Mouse (Mus musculus) heart, embryonic 10.5 days (tissue): ENCODE measurements around the gene Proser2. TPM values are rescaled to one million over a fixed set of nuclear protein-coding genes. Genes with fewer than 3 reads are reported as not detected.

Experiments
- DNase-seq: peaks from one replicate; pipeline ENCODE4 v3.0.0-alpha.2; 2017; ENCODE audit warnings: low spot score
- H3K27ac ChIP-seq: fragments of 300-500 bp; sonication (generic); 2 replicates; pipeline ENCODE4 v1.5.1; 2016; ENCODE audit warnings: mild to moderate bottlenecking
- H3K27me3 ChIP-seq: fragments of 300-500 bp; sonication (generic); 2 replicates; pipeline ENCODE4 v1.6.1; 2016; ENCODE audit warnings: mild to moderate bottlenecking; ENCODE audit not compliant: poor library complexity, insufficient read depth, severe bottlenecking
- H3K36me3 ChIP-seq: fragments of 300-500 bp; sonication (generic); 2 replicates; pipeline ENCODE4 v1.6.1; 2016; ENCODE audit warnings: mild to moderate bottlenecking, moderate library complexity
- H3K4me1 ChIP-seq: fragments of 300-500 bp; sonication (generic); 2 replicates; pipeline ENCODE4 v1.6.1; 2016; ENCODE audit warnings: mild to moderate bottlenecking
- H3K4me3 ChIP-seq: fragments of 300-500 bp; sonication (generic); 2 replicates; pipeline ENCODE4 v1.5.1; 2016; ENCODE audit warnings: mild to moderate bottlenecking, moderate library complexity
- H3K9me3 ChIP-seq: fragments of 300-500 bp; sonication (generic); 2 replicates; pipeline ENCODE4 v1.6.1; 2016; ENCODE audit warnings: mild to moderate bottlenecking, moderate library complexity
- WGBS: fragments of 180-500 bp; shearing (Covaris S2); methylation state at CpG from one replicate; pipeline ENCODE4 v1.1.7; 2016; 5-methylcytosine and 5-hydroxymethylcytosine counted together
- polyA plus RNA-seq: library from polyadenylated mRNA; unstranded; fragments of >200 nt; fragmentation: Nextera tagmentation; extraction: Ambion mirVana; gene quantifications from 2 replicates; pipeline ENCODE4 v1.2.1, GENCODE M21; 2016

Proser2 gene
- polyA plus RNA-seq, 1 experiment from 2014 or later = 11.0 TPM

DNA sequence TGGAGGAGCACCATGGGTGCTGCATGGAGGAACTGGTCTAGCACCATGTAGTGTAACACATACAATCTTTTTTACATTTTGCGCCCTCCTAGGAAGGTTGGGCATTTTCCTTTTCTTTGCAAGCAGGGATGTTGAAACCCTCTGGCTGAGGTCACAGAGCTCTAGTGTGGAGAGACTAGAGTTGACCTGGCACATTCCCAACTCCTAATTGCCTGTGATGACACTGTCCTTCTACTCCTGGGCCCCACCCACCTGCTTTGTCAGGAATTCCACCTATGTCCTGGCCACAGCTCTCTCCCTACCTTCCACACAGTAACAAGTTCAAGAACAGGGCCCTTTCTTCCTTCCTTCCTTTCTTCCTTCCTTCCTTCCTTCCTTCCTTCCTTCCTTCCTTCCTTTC, 46.3 kb downstream of the Proser2 start:
- H3K27me3 ChIP-seq = peaks cover 17% of the 10 kb centered on the region
- no peak for DNase-seq

DNA sequence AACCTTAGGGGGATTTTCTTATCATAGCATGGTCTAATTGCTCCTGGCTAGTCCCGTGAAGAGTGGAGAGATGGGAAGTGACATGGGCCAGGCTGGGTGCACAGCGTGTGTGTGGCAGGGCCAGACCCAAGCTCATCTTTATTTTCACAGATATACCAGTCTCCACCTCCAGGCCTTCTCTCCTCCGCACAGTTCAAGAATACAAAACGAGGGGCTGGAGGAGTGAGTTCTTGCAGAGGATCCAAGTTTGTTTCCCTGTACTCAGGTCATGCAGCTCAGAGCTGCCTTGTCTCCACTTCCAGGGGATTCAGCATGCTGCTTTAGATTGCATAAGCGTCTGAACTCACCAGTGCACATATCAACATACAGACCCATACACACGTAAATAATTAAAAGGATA, 47.4 kb downstream of the Proser2 start:
- H3K4me3 ChIP-seq = no peak overlapping the region
- H3K4me1 ChIP-seq = peaks cover 25% of the 10 kb centered on the region
- no peaks in the 10 kb centered on the region for H3K36me3 ChIP-seq
- peaks cover 22% of the 10 kb centered on the region for H3K27me3 ChIP-seq
- no peaks in the 10 kb centered on the region for H3K9me3 ChIP-seq
- no peak overlapping the region for H3K27ac ChIP-seq
- DNase-seq = no peak
- 69% methylated on average over 6 of the region's 6 CpGs for WGBS

More for the DNA sequence above, 46.3 kb downstream of the Proser2 start:
- Histone ChIP-seq H3K36me3 (no peaks in the 10 kb centered on the region), H3K27ac (no peak overlapping the region), H3K4me3 (no peak overlapping the region), H3K4me1 (peaks cover 21% of the 10 kb centered on the region), H3K9me3 (no peaks in the 10 kb centered on the region)
- WGBS = 91% methylated on average over 1 of the region's 1 CpGs

DNA sequence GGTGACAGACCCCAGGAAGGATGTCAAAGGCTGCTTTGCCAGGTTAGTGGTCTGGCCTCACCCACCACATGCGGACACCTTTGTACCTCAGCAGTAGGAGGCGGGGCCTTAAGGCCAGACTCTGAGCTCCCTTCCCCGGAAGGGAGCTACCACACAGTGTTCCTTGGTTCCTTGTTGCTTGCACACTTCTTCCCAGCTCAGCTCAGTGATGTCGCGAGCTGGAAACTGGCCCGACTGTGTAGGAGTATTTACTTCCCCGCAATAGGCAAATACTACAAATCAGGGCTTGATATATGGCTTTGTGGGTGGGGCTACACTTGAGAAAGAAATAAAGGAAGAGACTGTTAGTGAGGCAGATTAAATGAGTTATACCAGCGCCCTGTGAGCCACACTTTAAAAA, 48.9 kb downstream of the Proser2 start:
- WGBS = 57% methylated on average over 8 of the region's 8 CpGs
- Histone ChIP-seq H3K27me3 (peaks cover 14% of the 10 kb centered on the region), H3K36me3 (no peaks in the 10 kb centered on the region), H3K27ac (no peak overlapping the region), H3K4me1 (peaks cover 18% of the 10 kb centered on the region), H3K9me3 (no peaks in the 10 kb centered on the region), H3K4me3 (no peak overlapping the region)
- no peak for DNase-seq

DNA sequence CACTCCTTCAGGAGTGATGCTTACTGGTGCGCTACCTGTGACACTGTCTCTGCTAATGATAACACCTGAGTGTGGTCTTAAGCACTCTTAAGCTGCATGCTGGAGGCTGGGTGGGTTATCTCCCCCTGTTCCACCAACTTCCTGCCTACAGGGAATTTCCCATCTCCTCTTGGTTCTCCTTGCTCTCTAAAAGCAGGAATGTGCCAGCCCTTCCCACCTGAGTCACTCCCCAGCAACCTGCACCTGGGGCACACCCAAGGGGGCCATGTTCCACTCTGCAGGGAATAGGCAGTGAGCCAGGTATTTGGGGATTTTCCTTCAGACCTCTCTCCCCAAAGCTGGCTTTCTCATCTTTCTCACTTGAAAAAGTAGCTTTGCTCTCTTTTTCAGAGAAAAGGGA, 50.0 kb downstream of the Proser2 start:
- Histone ChIP-seq H3K9me3 (no peaks in the 10 kb centered on the region), H3K36me3 (no peaks in the 10 kb centered on the region), H3K27me3 (peaks cover 14% of the 10 kb centered on the region), H3K4me3 (no peak overlapping the region), H3K27ac (no peak overlapping the region), H3K4me1 (peaks cover 18% of the 10 kb centered on the region)
- DNase-seq = no peak
- 86% methylated on average over 1 of the region's 1 CpGs for WGBS

DNA sequence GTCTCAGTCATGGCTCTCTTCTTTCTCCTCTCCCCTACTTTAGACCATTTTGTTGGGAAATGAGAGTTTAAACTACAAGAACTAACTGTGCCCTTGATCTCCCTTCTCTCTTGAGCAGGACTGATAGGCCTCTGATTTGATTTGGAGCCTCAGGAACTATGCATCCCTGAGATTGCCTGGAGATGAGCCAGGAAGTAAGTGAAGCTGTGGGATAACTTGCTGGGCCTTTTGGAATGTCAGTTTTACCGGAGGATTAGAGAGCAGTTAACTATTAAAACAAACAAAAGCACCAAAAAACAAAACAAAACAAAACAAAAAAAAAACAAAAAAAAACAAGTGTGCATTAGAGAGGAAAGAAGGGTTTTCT, 54.5 kb downstream of the Proser2 start:
- 58% methylated on average over 1 of the region's 1 CpGs for WGBS
- Histone ChIP-seq H3K4me1 (peaks cover 38% of the 10 kb centered on the region), H3K27ac (peak overlapping the region; percentile 73), H3K27me3 (peaks cover 14% of the 10 kb centered on the region), H3K9me3 (no peaks in the 10 kb centered on the region), H3K36me3 (no peaks in the 10 kb centered on the region), H3K4me3 (no peak overlapping the region)
- DNase-seq = no peak

DNA sequence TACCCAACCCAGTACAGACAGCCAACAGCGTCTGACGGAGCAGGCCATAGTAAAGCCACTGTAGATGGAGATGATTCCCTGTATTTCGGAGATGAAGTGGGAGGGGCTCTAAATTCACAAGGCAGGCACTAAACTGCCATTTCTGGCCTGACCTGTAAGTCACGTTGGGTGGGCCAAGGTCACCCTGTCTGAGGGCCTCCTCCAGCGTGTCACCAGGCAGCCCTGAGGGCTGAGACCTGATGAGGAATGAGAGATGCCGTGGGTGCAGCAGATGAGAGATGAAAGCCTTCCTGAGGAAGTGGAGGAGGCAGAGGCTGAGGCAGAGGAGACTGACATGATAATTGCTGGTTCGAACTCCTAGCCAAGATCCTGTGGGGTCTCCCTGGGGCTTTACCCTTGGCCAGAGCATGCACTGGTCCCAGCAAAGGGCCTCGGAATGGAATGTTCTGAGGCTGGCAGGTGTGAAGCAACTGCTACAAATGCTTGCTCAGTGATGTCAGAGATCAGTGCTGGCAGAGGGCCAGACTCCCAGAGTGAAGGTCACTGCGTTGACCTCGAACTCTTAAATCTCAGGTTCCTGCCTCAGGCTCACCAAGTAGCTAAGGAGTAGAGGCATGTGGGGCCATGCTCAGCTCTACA, 55.0 kb downstream of the Proser2 start:
- no peaks in the 10 kb centered on the region for H3K36me3 ChIP-seq
- peaks cover 38% of the 10 kb centered on the region for H3K4me1 ChIP-seq
- no peak overlapping the region for H3K4me3 ChIP-seq
- whole genome bisulfite sequencing = 47% methylated on average over 10 of the region's 10 CpGs
- peaks cover 14% of the 10 kb centered on the region for H3K27me3 ChIP-seq
- peak overlapping the region; percentile 73 for H3K27ac ChIP-seq
- no peaks in the 10 kb centered on the region for H3K9me3 ChIP-seq
- peak; percentile 83 for DNase-seq

DNA sequence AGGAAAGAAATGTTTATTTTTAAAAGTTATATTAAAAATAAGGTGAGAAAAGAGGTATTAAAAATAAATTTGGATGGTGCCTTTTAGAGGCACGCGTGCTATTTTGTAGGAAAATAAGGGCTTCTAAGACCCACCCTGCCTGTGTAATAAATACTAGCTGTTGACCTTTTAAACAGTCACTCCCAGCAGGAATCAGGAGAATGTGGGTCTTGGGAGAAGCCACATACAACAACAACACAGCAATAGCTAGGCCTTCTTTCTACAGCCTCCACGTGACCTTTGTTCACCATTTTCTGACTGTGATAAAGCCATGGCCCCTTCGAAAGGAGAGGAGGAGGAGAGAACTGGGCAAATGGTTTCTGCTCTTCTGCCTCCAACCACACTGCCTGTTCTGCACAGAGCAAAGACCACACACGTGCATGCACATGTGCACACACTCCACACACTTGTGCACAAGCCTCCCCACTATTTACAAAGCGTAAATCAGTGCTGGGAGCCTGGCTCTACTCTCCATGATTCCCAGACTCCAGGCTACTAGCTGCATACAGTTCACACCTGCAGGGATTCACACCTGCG, 57.2 kb downstream of the Proser2 start:
- Histone ChIP-seq H3K4me3 (no peak overlapping the region), H3K4me1 (peaks cover 36% of the 10 kb centered on the region)
- 70% methylated on average over 7 of the region's 7 CpGs for WGBS

DNA sequence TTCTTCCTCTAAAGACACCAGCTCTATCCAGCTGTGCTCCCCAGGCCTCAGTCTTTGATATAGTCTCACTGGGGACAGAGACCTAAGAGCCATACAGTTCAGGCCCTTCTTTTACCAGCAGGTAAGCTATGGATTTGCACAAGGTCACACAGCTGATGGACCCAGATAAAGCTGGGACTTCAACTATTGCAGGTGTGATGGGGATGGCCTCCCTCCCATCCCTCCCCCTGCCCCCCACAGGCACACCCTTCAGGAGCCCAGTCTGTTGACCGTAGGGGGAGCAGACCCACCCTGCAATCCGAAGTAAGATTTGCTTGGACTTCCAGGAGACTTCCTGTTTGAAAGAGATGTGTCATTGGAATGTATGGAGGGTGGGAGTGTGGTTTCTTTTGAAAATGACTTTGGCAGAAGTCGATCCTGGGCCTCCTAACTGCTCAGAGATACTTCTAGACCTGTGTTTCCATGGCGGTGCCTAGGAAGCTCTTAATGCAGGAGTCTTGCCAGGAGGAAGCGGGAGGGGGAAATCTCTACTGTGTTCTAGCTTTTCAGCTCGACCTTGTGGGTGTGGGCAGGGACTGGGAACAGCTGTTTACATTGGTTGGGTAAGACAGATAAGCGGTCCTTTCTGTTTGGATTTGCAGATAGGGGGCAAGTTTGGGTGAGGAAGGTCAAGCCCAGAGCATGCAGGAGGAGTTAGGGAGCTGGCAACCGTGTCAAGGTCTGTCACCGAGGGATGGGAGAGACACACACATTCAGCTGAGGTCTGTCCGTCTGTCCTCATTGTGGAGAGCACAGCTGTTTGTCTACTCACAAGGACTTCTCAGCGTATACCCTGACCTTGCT, 58.2 kb downstream of the Proser2 start:
- H3K36me3 ChIP-seq = no peaks in the 10 kb centered on the region; the same call in 1 of the 2 replicates
- WGBS = 26% methylated on average over 11 of the region's 11 CpGs
- H3K4me3 ChIP-seq = no peak overlapping the region
- H3K27me3 ChIP-seq = no peaks in the 10 kb centered on the region
- peaks cover 3% of the 10 kb centered on the region; the same call in 1 of the 2 replicates for H3K9me3 ChIP-seq
- H3K27ac ChIP-seq = peak overlapping the region; percentile 36; the same call in 1 of the 2 replicates
- peaks cover 30% of the 10 kb centered on the region for H3K4me1 ChIP-seq
- DNase-seq = no peak

More for the DNA sequence above, 57.2 kb downstream of the Proser2 start:
- DNase-seq = no peak
- no peaks in the 10 kb centered on the region for H3K9me3 ChIP-seq
- H3K27me3 ChIP-seq = no peaks in the 10 kb centered on the region
- 0 out of 2 replicates have a peak overlapping the region, but pooled peaks have one; percentile 37 for H3K27ac ChIP-seq
- H3K36me3 ChIP-seq = no peaks in the 10 kb centered on the region

DNA sequence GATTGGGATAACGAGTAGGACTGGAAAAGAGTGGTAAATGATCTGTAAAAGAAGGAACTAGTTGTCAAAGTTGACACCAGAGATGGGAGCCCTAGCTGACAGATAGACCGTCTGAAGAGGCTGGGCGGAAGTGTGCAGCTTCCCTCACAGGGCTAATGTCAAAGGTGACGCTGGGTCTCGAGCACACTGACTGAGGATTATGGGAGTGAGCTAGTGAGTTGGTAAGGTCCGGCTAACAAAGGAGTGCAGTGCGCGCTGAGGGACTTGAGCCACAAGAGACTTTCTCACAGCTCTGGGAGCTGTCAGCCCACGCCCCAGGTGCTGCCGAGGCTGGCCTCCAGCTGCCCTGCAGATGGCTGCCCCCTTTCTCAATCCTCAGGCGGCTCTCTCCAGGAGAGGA, 59.1 kb downstream of the Proser2 start:
- 23% methylated on average over 11 of the region's 11 CpGs for WGBS
- no peak for DNase-seq
- Histone ChIP-seq H3K9me3 (peaks cover 4% of the 10 kb centered on the region; the same call in 1 of the 2 replicates), H3K27me3 (no peaks in the 10 kb centered on the region), H3K27ac (peak overlapping the region; percentile 72), H3K36me3 (no peaks in the 10 kb centered on the region; the same call in 1 of the 2 replicates), H3K4me1 (peaks cover 30% of the 10 kb centered on the region), H3K4me3 (no peak overlapping the region)

DNA sequence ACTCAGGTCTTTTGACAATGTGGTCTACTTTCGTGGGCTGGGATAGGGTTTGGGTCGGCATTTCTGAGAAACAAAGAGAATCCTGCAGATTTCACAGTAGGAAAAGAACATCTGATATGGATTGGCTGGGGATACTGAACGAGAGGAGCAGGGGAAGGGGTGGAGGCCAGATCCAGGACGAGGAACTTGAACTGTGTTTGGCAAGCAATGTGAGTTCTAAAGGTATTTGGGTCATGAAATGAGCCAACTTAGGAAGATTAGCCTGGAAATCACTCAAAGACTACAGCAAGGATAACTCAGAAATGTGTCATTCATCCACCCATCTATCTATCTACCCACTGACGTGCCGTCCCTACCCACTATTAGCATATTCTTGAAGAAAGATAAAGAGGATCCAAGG, 62.7 kb downstream of the Proser2 start:
- Histone ChIP-seq H3K9me3 (peaks cover 4% of the 10 kb centered on the region; the same call in 1 of the 2 replicates), H3K4me1 (peaks cover 14% of the 10 kb centered on the region), H3K4me3 (no peak overlapping the region), H3K36me3 (no peaks in the 10 kb centered on the region; the same call in 1 of the 2 replicates), H3K27me3 (no peaks in the 10 kb centered on the region), H3K27ac (no peak overlapping the region)
- WGBS = 84% methylated on average over 6 of the region's 6 CpGs
- DNase-seq = no peak

DNA sequence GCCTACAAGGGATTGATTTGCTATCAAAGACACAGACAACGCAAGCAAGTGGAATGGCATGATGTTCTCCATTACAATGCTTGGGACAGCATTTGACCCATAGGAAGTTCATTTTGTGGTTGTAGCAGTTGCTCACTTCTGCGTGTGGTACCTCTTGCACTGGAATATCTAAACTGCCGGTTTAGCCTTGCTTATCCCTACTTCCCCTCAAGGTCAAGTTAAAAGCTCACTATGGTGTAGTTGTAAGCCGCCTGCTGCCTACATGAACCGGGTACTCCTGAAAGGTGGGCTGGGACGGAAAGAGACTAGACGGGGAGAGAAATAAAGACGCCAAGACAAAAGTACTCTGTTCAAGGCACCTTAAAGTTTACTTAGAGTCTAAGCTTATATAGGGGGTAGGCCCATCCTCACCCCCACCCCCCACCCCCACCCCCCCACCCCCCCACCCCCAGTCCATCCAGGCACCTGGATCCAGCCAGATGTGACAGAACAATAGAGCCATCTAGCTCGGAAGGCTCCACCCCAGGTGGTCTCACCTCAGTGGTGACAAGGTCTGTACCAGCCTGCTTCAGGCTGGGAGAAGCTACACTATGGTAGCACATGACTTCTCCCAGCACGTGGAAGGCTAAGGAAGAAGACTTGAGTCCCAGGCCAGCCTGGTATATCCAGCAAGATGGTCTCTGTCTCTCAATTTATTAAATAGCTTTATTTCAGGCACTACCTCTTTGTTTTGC, 69.8 kb downstream of the Proser2 start:
- no peaks in the 10 kb centered on the region for H3K4me1 ChIP-seq
- H3K27ac ChIP-seq = no peak overlapping the region
- H3K9me3 ChIP-seq = no peaks in the 10 kb centered on the region
- DNase-seq = no peak
- peaks cover 14% of the 10 kb centered on the region for H3K36me3 ChIP-seq
- H3K4me3 ChIP-seq = no peak overlapping the region
- H3K27me3 ChIP-seq = no peaks in the 10 kb centered on the region
- WGBS = 71% methylated on average over 10 of the region's 10 CpGs

DNA sequence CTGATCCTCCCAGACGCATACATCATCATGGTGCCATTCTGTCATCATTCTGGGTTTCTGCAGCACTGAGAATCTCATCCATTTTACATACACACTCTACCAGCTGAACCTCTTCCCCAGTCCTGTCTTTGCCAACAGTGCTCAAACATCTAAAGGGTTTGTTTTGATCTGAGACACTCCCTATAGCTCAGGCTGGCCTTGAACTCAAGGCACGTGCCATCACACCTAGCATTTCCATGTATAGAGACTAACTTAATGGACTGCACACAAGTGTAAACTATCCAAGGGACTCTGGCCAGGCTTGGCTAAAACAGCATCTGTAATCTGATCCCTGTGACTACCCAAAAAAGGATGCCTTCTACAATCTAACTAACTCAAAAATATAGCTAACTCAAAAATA, 70.7 kb downstream of the Proser2 start:
- peaks cover 21% of the 10 kb centered on the region for H3K36me3 ChIP-seq
- no peak for DNase-seq
- H3K4me3 ChIP-seq = no peak overlapping the region
- WGBS = 83% methylated on average over 2 of the region's 2 CpGs
- H3K27me3 ChIP-seq = no peaks in the 10 kb centered on the region
- H3K27ac ChIP-seq = no peak overlapping the region
- no peaks in the 10 kb centered on the region for H3K4me1 ChIP-seq
- no peaks in the 10 kb centered on the region for H3K9me3 ChIP-seq
